Mouse (Mus musculus): ENCODE results near the gene Arhgap19. TPM values are rescaled to one million over a fixed set of nuclear protein-coding genes. Genes with fewer than 3 reads are reported as not detected.
A peak's percentile ranks its signal among the peaks of the same experiment; 100 is the strongest.

Arhgap19 gene
- polyA plus RNA-seq, 1 experiment from 2014 or later = 3.5 TPM

DNA sequence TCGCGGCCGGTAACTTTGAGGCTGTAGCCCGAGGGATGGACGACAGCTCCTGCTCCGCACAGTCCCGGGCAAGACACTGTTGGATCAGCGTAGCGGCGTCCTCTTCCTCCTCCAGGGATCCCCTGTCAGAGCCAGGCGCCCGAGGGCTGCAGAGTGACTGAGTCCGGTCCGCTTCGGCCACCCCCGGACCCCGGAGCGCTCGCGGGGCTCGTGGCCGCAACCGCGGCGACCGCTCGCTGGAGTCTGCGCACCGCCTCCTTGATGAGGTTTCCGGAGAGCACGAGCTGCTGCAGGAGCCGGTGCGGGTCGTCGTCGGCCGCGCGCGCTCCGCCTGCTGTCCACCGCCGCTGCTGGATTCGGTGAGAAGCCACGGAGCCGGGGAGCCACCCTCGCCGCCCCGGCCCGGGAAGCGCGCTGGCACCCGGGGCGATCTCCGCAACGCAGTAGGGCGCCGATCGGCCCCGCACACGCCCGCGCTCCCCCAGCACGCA lies 45.3 kb upstream of the Arhgap19 start:
- peak; percentile 12; the same call in 1 of the 2 replicates for ATAC-seq
- no peaks in the 10 kb centered on the region for H3K27me3 ChIP-seq (replicated peaks; ENCODE audit: control insufficient read depth, insufficient read depth, low read length)
- peak overlapping the region; percentile 97 for H3K4me2 ChIP-seq (replicated peaks; ENCODE audit: low read depth)
- H3K36me3 ChIP-seq (ENCODE audit: control insufficient read depth, insufficient read depth) = no peaks in the 10 kb centered on the region
- H3K9ac ChIP-seq (ENCODE audit: low read depth, low read length) = peak overlapping the region; percentile 81
- H3K9me3 ChIP-seq (ENCODE audit: control insufficient read depth) = no peaks in the 10 kb centered on the region
- H3K27ac ChIP-seq (ENCODE audit: low read depth, low read length) = peak overlapping the region; percentile 87
- H3K4me3 ChIP-seq (ENCODE audit: low read depth, low read length) = peak overlapping the region; percentile 74
- TF ChIP-seq CTCF (IDR thresholded peaks at IDR 0.05; ENCODE audit: low read depth) = no peak
- WGBS = under 1% methylated on average over 61 of the region's 64 CpGs
- H3K4me1 ChIP-seq (replicated peaks; ENCODE audit: control insufficient read depth, insufficient read depth, low read length) = 0 out of 2 replicates have a peak, but pooled peaks cover 5% of the 10 kb centered on the region

DNA sequence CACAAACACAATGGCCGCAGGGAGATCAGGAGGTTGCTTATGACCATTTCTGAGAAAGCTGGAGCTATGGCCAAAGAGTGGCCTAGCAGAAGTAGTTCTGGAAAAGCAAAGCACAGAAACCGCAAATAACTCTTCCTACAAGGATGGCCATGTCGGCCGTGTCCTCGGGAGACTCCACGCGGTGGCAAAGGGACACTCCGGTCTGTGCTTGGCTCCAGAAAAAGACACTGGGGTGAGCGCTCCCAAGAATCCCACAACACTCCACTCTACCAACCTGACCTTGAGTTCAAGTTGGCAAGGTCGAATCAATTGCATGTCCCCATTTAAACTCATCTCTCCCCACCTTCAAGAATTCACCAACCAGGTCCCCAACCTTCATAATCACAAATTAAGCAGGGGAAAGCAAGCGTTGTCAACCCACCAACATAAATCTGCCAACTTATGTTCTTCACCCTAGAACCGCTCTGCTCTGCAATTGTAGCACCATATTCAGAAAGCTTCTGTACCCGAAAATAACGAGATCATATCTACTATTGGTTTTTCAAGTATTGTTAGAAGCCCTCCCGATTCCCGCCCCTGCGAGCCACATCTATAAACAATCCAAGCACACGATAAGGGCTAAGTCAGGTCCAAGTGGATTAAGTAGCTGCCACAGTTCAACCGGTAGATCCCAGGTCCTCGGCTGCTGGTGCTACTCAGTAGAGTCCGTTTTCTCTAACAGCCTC lies 44.7 kb upstream of the Arhgap19 start:
- H3K36me3 ChIP-seq (ENCODE audit: control insufficient read depth, insufficient read depth) = no peaks in the 10 kb centered on the region
- no peaks in the 10 kb centered on the region for H3K27me3 ChIP-seq (replicated peaks; ENCODE audit: control insufficient read depth, insufficient read depth, low read length)
- H3K9me3 ChIP-seq (ENCODE audit: control insufficient read depth) = no peaks in the 10 kb centered on the region
- ATAC-seq = no peak
- H3K4me1 ChIP-seq (replicated peaks; ENCODE audit: control insufficient read depth, insufficient read depth, low read length) = 0 out of 2 replicates have a peak, but pooled peaks cover 5% of the 10 kb centered on the region
- peak overlapping the region; percentile 74 for H3K4me3 ChIP-seq (ENCODE audit: low read depth, low read length)
- H3K4me2 ChIP-seq (replicated peaks; ENCODE audit: low read depth) = peak overlapping the region; percentile 97
- peak overlapping the region; percentile 81 for H3K9ac ChIP-seq (ENCODE audit: low read depth, low read length)
- 8% methylated on average over 21 of the region's 21 CpGs for WGBS
- no peak overlapping the region for H3K27ac ChIP-seq (ENCODE audit: low read depth, low read length)
- TF ChIP-seq CTCF (IDR thresholded peaks at IDR 0.05; ENCODE audit: low read depth) = peak; percentile 55

DNA sequence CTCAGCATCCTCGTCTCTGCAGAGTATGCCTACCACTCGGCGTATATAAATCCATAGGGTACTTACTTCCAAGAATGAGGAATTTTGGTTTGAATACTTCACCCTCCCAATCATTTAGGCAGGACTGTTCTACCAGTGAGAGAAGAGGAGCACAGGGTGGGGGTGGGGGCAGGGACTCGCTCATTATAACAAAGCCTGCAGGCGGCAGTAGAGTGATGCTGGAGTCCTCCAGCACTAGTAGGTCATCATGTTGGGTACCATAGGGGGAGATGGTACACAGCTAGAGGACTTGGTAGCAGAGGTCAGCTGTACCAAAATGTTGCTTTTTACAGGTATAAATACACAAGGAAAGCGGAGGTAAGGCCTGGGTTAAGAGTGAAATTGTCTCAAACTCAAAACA lies 42.5 kb upstream of the Arhgap19 start:
- no peaks in the 10 kb centered on the region for H3K27me3 ChIP-seq (replicated peaks; ENCODE audit: control insufficient read depth, insufficient read depth, low read length)
- WGBS = 83% methylated on average over 6 of the region's 6 CpGs
- no peak overlapping the region for H3K9ac ChIP-seq (ENCODE audit: low read depth, low read length)
- H3K36me3 ChIP-seq (ENCODE audit: control insufficient read depth, insufficient read depth) = no peaks in the 10 kb centered on the region
- H3K4me1 ChIP-seq (replicated peaks; ENCODE audit: control insufficient read depth, insufficient read depth, low read length) = peaks cover 5% of the 10 kb centered on the region; the same call in 1 of the 2 replicates
- ATAC-seq = no peak
- no peak overlapping the region for H3K4me2 ChIP-seq (replicated peaks; ENCODE audit: low read depth)
- no peak overlapping the region for H3K4me3 ChIP-seq (ENCODE audit: low read depth, low read length)
- no peak overlapping the region for H3K27ac ChIP-seq (ENCODE audit: low read depth, low read length)
- peak; percentile 66 for TF ChIP-seq CTCF (IDR thresholded peaks at IDR 0.05; ENCODE audit: low read depth)
- no peaks in the 10 kb centered on the region for H3K9me3 ChIP-seq (ENCODE audit: control insufficient read depth)

DNA sequence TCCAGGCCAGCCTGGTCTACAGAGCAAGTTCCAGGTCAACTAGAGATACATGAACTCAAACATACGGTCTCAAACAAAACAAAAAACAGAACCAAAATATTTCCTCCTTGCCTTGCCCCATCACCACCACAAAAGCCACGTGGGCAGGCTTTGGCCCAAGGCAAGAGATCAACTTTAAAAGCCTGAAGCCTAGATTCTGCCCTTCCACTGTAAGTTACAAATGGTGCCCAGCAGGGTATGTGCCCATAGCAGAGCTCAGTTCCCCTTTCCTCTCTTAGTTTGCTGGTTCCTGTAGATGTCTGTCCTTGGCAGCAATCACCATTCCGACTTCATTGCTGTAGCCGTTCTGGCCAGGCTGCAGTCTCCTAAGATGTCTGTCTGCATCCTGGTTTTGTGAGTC lies 40.9 kb upstream of the Arhgap19 start:
- WGBS = 85% methylated on average over 4 of the region's 4 CpGs
- Histone ChIP-seq H3K4me2 (replicated peaks; ENCODE audit: low read depth) (no peak overlapping the region), H3K27me3 (replicated peaks; ENCODE audit: control insufficient read depth, insufficient read depth, low read length) (no peaks in the 10 kb centered on the region), H3K27ac (ENCODE audit: low read depth, low read length) (no peak overlapping the region), H3K4me3 (ENCODE audit: low read depth, low read length) (no peak overlapping the region), H3K4me1 (replicated peaks; ENCODE audit: control insufficient read depth, insufficient read depth, low read length) (peaks cover 5% of the 10 kb centered on the region; the same call in 1 of the 2 replicates), H3K9ac (ENCODE audit: low read depth, low read length) (no peak overlapping the region), H3K36me3 (ENCODE audit: control insufficient read depth, insufficient read depth) (no peaks in the 10 kb centered on the region), H3K9me3 (ENCODE audit: control insufficient read depth) (no peaks in the 10 kb centered on the region)
- no peak for ATAC-seq
- no peak for TF ChIP-seq CTCF (IDR thresholded peaks at IDR 0.05; ENCODE audit: low read depth)

DNA sequence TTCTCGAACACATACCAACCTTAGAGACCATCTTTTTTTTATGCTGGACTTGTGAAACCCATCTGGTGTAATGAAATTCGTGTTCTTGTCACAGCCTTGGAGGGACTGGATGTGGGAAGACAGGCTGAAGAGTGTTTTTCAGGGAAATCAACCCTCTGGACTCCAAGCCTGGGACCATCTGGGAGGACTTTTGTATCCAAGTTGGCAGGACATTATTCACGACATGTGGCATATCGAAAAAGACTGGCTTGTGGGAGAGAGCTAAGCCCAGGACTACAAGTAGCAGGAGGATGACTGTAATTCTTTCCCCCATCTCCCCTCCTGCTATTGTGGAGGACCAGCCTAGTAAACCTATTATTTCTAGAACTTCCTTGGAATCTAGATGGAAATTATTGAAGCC lies 40.3 kb upstream of the Arhgap19 start:
- TF ChIP-seq CTCF (IDR thresholded peaks at IDR 0.05; ENCODE audit: low read depth) = no peak
- H3K4me1 ChIP-seq (replicated peaks; ENCODE audit: control insufficient read depth, insufficient read depth, low read length) = peaks cover 5% of the 10 kb centered on the region; the same call in 1 of the 2 replicates
- no peak for ATAC-seq
- no peaks in the 10 kb centered on the region for H3K27me3 ChIP-seq (replicated peaks; ENCODE audit: control insufficient read depth, insufficient read depth, low read length)
- H3K9me3 ChIP-seq (ENCODE audit: control insufficient read depth) = no peaks in the 10 kb centered on the region
- no peak overlapping the region for H3K4me2 ChIP-seq (replicated peaks; ENCODE audit: low read depth)
- 90% methylated on average over 4 of the region's 4 CpGs for WGBS
- H3K9ac ChIP-seq (ENCODE audit: low read depth, low read length) = no peak overlapping the region
- H3K4me3 ChIP-seq (ENCODE audit: low read depth, low read length) = no peak overlapping the region
- no peaks in the 10 kb centered on the region for H3K36me3 ChIP-seq (ENCODE audit: control insufficient read depth, insufficient read depth)
- H3K27ac ChIP-seq (ENCODE audit: low read depth, low read length) = no peak overlapping the region

DNA sequence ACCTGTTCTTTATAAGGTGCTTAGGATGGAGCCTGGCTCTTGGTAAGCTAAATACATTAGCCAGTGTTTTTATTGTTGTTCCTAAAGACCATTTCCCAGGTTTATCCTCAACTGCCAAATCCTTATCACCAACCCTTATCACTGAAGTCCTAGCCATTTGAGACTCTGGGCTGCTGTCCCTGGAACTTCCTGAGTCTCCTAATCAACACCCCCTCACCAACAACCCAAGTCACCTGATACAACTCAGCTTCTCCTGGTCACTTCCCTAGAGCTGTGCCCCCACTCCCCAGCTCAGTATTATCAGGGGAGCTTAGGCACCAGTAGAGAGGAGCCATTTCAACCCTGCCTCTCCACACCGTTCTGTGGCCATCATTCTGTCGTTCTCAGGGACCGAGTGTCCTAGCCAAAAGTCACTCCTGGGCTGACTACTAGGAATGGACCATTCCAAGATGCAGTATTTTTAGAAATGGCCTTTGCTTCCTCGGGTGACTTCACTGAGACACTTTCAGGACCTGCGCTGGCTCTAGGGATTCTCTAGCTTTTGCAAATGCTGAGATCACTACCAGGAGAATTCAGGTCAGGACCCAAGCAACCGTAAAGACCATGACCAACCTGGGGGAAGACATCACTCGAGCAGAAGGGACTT lies 39.4 kb upstream of the Arhgap19 start:
- Histone ChIP-seq H3K4me1 (replicated peaks; ENCODE audit: control insufficient read depth, insufficient read depth, low read length) (peaks cover 3% of the 10 kb centered on the region; the same call in 1 of the 2 replicates), H3K9me3 (ENCODE audit: control insufficient read depth) (no peaks in the 10 kb centered on the region), H3K4me2 (replicated peaks; ENCODE audit: low read depth) (no peak overlapping the region), H3K36me3 (ENCODE audit: control insufficient read depth, insufficient read depth) (no peaks in the 10 kb centered on the region), H3K9ac (ENCODE audit: low read depth, low read length) (no peak overlapping the region), H3K27me3 (replicated peaks; ENCODE audit: control insufficient read depth, insufficient read depth, low read length) (no peaks in the 10 kb centered on the region), H3K27ac (ENCODE audit: low read depth, low read length) (no peak overlapping the region), H3K4me3 (ENCODE audit: low read depth, low read length) (no peak overlapping the region)
- no peak for TF ChIP-seq CTCF (IDR thresholded peaks at IDR 0.05; ENCODE audit: low read depth)
- 70% methylated on average over 7 of the region's 7 CpGs for WGBS
- ATAC-seq = no peak
